Mouse (Mus musculus): ENCODE data around the gene Gorab. TPM values are rescaled to one million over a fixed set of nuclear protein-coding genes. Genes with fewer than 3 reads are reported as not detected.

The Gorab gene
- polyA plus RNA-seq (2015; fragmentation: Nextera tagmentation; extraction: Ambion mirVana), result 23.4 and 23.5 TPM in 2 replicates

GRCm38 (mm10) chr1:163403498-163404126, at the start of gene Gorab:
TSS of gene Gorab (minus strand) at chr1:163403669.
- Histone ChIP-seq H3K9ac (ENCODE audit: low read depth, low read length) (peak within 1 kb of the TSS; percentile 81), H3K9me3 (replicated peaks; ENCODE audit: control insufficient read depth, low read length, poor library complexity, severe bottlenecking) (no peaks in the 10 kb centered on the region), H3K27ac (ENCODE audit: low read length) (peak within 1 kb of the TSS; percentile 96), H3K4me2 (ENCODE audit: low read length) (peak within 1 kb of the TSS; percentile 90), H3K27me3 (ENCODE audit: control insufficient read depth, insufficient read depth, low read depth, low read length) (no peaks in the 10 kb centered on the region; the same call in 1 of the 2 replicates), H3K36me3 (ENCODE audit: control insufficient read depth, insufficient read depth, low read length) (no peaks in the 10 kb centered on the region), H3K4me1 (ENCODE audit: control insufficient read depth, insufficient read depth, low read length) (peaks cover 14% of the 10 kb centered on the region), H3K4me3 (ENCODE audit: low read depth, low read length) (peak within 1 kb of the TSS; percentile 82)
- peak; percentile 100 for ATAC-seq
- WGBS, result under 1% methylated on average over 28 of the region's 28 CpGs

GRCm38 (mm10) chr1:163443832-163444231, 40.4 kb upstream of the Gorab start:
- Histone ChIP-seq H3K4me2 (ENCODE audit: low read length) (no peak overlapping the region), H3K9ac (ENCODE audit: low read depth, low read length) (no peak overlapping the region), H3K4me1 (ENCODE audit: control insufficient read depth, insufficient read depth, low read length) (no peaks in the 10 kb centered on the region), H3K4me3 (ENCODE audit: low read depth, low read length) (no peak overlapping the region), H3K27ac (ENCODE audit: low read length) (no peak overlapping the region), H3K27me3 (ENCODE audit: control insufficient read depth, insufficient read depth, low read depth, low read length) (no peaks in the 10 kb centered on the region), H3K9me3 (replicated peaks; ENCODE audit: control insufficient read depth, low read length, poor library complexity, severe bottlenecking) (no peaks in the 10 kb centered on the region), H3K36me3 (ENCODE audit: control insufficient read depth, insufficient read depth, low read length) (no peaks in the 10 kb centered on the region)
- WGBS, result 54% methylated on average over 3 of the region's 3 CpGs
- no peak for ATAC-seq

- no peaks in the 10 kb centered on the region for H3K27me3 ChIP-seq (ENCODE audit: control insufficient read depth, insufficient read depth, low read depth, low read length)
- no peak overlapping the region for H3K9ac ChIP-seq (ENCODE audit: low read depth, low read length)
- no peak overlapping the region for H3K4me3 ChIP-seq (ENCODE audit: low read depth, low read length)
- no peaks in the 10 kb centered on the region for H3K9me3 ChIP-seq (replicated peaks; ENCODE audit: control insufficient read depth, low read length, poor library complexity, severe bottlenecking)
- H3K36me3 ChIP-seq (ENCODE audit: control insufficient read depth, insufficient read depth, low read length), result no peaks in the 10 kb centered on the region
- H3K27ac ChIP-seq (ENCODE audit: low read length), result no peak overlapping the region
- ATAC-seq, result no peak
- WGBS, result 93% methylated on average over 2 of the region's 2 CpGs
- no peaks in the 10 kb centered on the region for H3K4me1 ChIP-seq (ENCODE audit: control insufficient read depth, insufficient read depth, low read length)
- no peak overlapping the region for H3K4me2 ChIP-seq (ENCODE audit: low read length)
Measured at GRCm38 (mm10) chr1:163439002-163439401, 35.5 kb upstream of the Gorab start.

GRCm38 (mm10) chr1:163423467-163424014, 20.1 kb upstream of the Gorab start:
- Histone ChIP-seq H3K4me2 (ENCODE audit: low read length) (no peak overlapping the region), H3K4me1 (ENCODE audit: control insufficient read depth, insufficient read depth, low read length) (no peaks in the 10 kb centered on the region), H3K9ac (ENCODE audit: low read depth, low read length) (no peak overlapping the region), H3K36me3 (ENCODE audit: control insufficient read depth, insufficient read depth, low read length) (no peaks in the 10 kb centered on the region), H3K9me3 (replicated peaks; ENCODE audit: control insufficient read depth, low read length, poor library complexity, severe bottlenecking) (no peaks in the 10 kb centered on the region), H3K27me3 (ENCODE audit: control insufficient read depth, insufficient read depth, low read depth, low read length) (no peaks in the 10 kb centered on the region), H3K27ac (ENCODE audit: low read length) (no peak overlapping the region), H3K4me3 (ENCODE audit: low read depth, low read length) (no peak overlapping the region)
- 76% methylated on average over 8 of the region's 8 CpGs for WGBS
- no peak for ATAC-seq

GRCm38 (mm10) chr1:163417191-163417590, 13.7 kb upstream of the Gorab start:
- no peak overlapping the region for H3K4me2 ChIP-seq (ENCODE audit: low read length)
- H3K9me3 ChIP-seq (replicated peaks; ENCODE audit: control insufficient read depth, low read length, poor library complexity, severe bottlenecking), result no peaks in the 10 kb centered on the region
- H3K36me3 ChIP-seq (ENCODE audit: control insufficient read depth, insufficient read depth, low read length), result no peaks in the 10 kb centered on the region
- no peaks in the 10 kb centered on the region for H3K27me3 ChIP-seq (ENCODE audit: control insufficient read depth, insufficient read depth, low read depth, low read length)
- no peaks in the 10 kb centered on the region for H3K4me1 ChIP-seq (ENCODE audit: control insufficient read depth, insufficient read depth, low read length)
- no peak overlapping the region for H3K27ac ChIP-seq (ENCODE audit: low read length)
- no peak overlapping the region for H3K4me3 ChIP-seq (ENCODE audit: low read depth, low read length)
- no peak overlapping the region for H3K9ac ChIP-seq (ENCODE audit: low read depth, low read length)
- ATAC-seq, result no peak
- 70% methylated on average over 2 of the region's 2 CpGs for whole genome bisulfite sequencing

GRCm38 (mm10) chr1:163414200-163414599, 10.7 kb upstream of the Gorab start:
- Histone ChIP-seq H3K4me3 (ENCODE audit: low read depth, low read length) (no peak overlapping the region), H3K4me2 (ENCODE audit: low read length) (no peak overlapping the region), H3K9ac (ENCODE audit: low read depth, low read length) (no peak overlapping the region), H3K9me3 (replicated peaks; ENCODE audit: control insufficient read depth, low read length, poor library complexity, severe bottlenecking) (no peaks in the 10 kb centered on the region), H3K4me1 (ENCODE audit: control insufficient read depth, insufficient read depth, low read length) (no peaks in the 10 kb centered on the region), H3K36me3 (ENCODE audit: control insufficient read depth, insufficient read depth, low read length) (no peaks in the 10 kb centered on the region), H3K27me3 (ENCODE audit: control insufficient read depth, insufficient read depth, low read depth, low read length) (no peaks in the 10 kb centered on the region), H3K27ac (ENCODE audit: low read length) (no peak overlapping the region)
- no peak for ATAC-seq
- 77% methylated on average over 2 of the region's 2 CpGs for WGBS

GRCm38 (mm10) chr1:163406203-163406602, 2.7 kb upstream of the Gorab start:
- Histone ChIP-seq H3K9ac (ENCODE audit: low read depth, low read length) (no peak overlapping the region), H3K36me3 (ENCODE audit: control insufficient read depth, insufficient read depth, low read length) (no peaks in the 10 kb centered on the region), H3K27me3 (ENCODE audit: control insufficient read depth, insufficient read depth, low read depth, low read length) (no peaks in the 10 kb centered on the region; the same call in 1 of the 2 replicates), H3K4me1 (ENCODE audit: control insufficient read depth, insufficient read depth, low read length) (peaks cover 14% of the 10 kb centered on the region), H3K9me3 (replicated peaks; ENCODE audit: control insufficient read depth, low read length, poor library complexity, severe bottlenecking) (no peaks in the 10 kb centered on the region), H3K27ac (ENCODE audit: low read length) (no peak overlapping the region), H3K4me3 (ENCODE audit: low read depth, low read length) (no peak overlapping the region), H3K4me2 (ENCODE audit: low read length) (no peak overlapping the region)
- ATAC-seq, result no peak
- WGBS, result 81% methylated on average over 3 of the region's 3 CpGs

- peaks cover 25% of the 10 kb centered on the region for H3K36me3 ChIP-seq (ENCODE audit: control insufficient read depth, insufficient read depth, low read length)
Measured at GRCm38 (mm10) chr1:163391321-163391720, 12.1 kb downstream of the Gorab start.

GRCm38 (mm10) chr1:163390044-163390443, 13.4 kb downstream of the Gorab start:
- no peak overlapping the region for H3K4me3 ChIP-seq (ENCODE audit: low read depth, low read length)
- peaks cover 36% of the 10 kb centered on the region for H3K36me3 ChIP-seq (ENCODE audit: control insufficient read depth, insufficient read depth, low read length)
- no peaks in the 10 kb centered on the region for H3K4me1 ChIP-seq (ENCODE audit: control insufficient read depth, insufficient read depth, low read length)
- no peaks in the 10 kb centered on the region for H3K9me3 ChIP-seq (replicated peaks; ENCODE audit: control insufficient read depth, low read length, poor library complexity, severe bottlenecking)
- no peak overlapping the region for H3K27ac ChIP-seq (ENCODE audit: low read length)
- H3K9ac ChIP-seq (ENCODE audit: low read depth, low read length), result no peak overlapping the region
- no peaks in the 10 kb centered on the region for H3K27me3 ChIP-seq (ENCODE audit: control insufficient read depth, insufficient read depth, low read depth, low read length)
- ATAC-seq, result no peak
- WGBS, result 94% methylated on average over 4 of the region's 4 CpGs
- H3K4me2 ChIP-seq (ENCODE audit: low read length), result no peak overlapping the region

More at GRCm38 (mm10) chr1:163391321-163391720, 12.1 kb downstream of the Gorab start:
- no peaks in the 10 kb centered on the region for H3K9me3 ChIP-seq (replicated peaks; ENCODE audit: control insufficient read depth, low read length, poor library complexity, severe bottlenecking)
- 91% methylated on average over 6 of the region's 6 CpGs for WGBS
- no peak overlapping the region for H3K9ac ChIP-seq (ENCODE audit: low read depth, low read length)
- no peak overlapping the region for H3K27ac ChIP-seq (ENCODE audit: low read length)
- ATAC-seq, result no peak
- no peaks in the 10 kb centered on the region for H3K4me1 ChIP-seq (ENCODE audit: control insufficient read depth, insufficient read depth, low read length)
- H3K4me3 ChIP-seq (ENCODE audit: low read depth, low read length), result no peak overlapping the region
- no peaks in the 10 kb centered on the region for H3K27me3 ChIP-seq (ENCODE audit: control insufficient read depth, insufficient read depth, low read depth, low read length)
- no peak overlapping the region for H3K4me2 ChIP-seq (ENCODE audit: low read length)

Measured in midbrain, embryonic 16.5 days (tissue).